Mouse (Mus musculus): ENCODE data around the gene Col23a1. TPM values are rescaled to one million over a fixed set of nuclear protein-coding genes. Genes with fewer than 3 reads are reported as not detected.

Col23a1 gene
- polyA plus RNA-seq, 1 experiment, result 0.76 TPM

GRCm38 (mm10) chr11:51555066-51555465 lies 265.3 kb downstream of the Col23a1 start:
- H3K27ac ChIP-seq (ENCODE audit: insufficient read depth, low read length), result no peak overlapping the region
- no peak for TF ChIP-seq CTCF (IDR thresholded peaks at IDR 0.05; ENCODE audit: low read depth, low read length)
- TF ChIP-seq EP300 (IDR thresholded peaks at IDR 0.05; ENCODE audit: insufficient read depth, low read depth, low read length), result no peak
- TF ChIP-seq POLR2A (IDR thresholded peaks at IDR 0.05; ENCODE audit: insufficient read depth, low read length), result no peak
- no peaks in the 10 kb centered on the region for H3K36me3 ChIP-seq (ENCODE audit: control insufficient read depth, insufficient read depth, low read length, poor library complexity, severe bottlenecking)
- no peaks in the 10 kb centered on the region for H3K27me3 ChIP-seq (ENCODE audit: control insufficient read depth, insufficient read depth, low read length, poor library complexity, severe bottlenecking)
- no peaks in the 10 kb centered on the region for H3K4me1 ChIP-seq (ENCODE audit: control insufficient read depth, insufficient read depth, low read length)
- H3K9ac ChIP-seq (ENCODE audit: low read depth, poor library complexity, severe bottlenecking), result no peak overlapping the region
- H3K9me3 ChIP-seq (replicated peaks; ENCODE audit: control insufficient read depth, insufficient read depth, low read length, poor library complexity, severe bottlenecking), result no peaks in the 10 kb centered on the region
- H3K4me3 ChIP-seq (ENCODE audit: low read depth, low read length), result no peak overlapping the region

- H3K27me3 ChIP-seq (ENCODE audit: control insufficient read depth, insufficient read depth, low read length, poor library complexity, severe bottlenecking), result no peaks in the 10 kb centered on the region
- no peaks in the 10 kb centered on the region for H3K36me3 ChIP-seq (ENCODE audit: control insufficient read depth, insufficient read depth, low read length, poor library complexity, severe bottlenecking)
- no peaks in the 10 kb centered on the region for H3K4me1 ChIP-seq (ENCODE audit: control insufficient read depth, insufficient read depth, low read length)
- H3K9me3 ChIP-seq (replicated peaks; ENCODE audit: control insufficient read depth, insufficient read depth, low read length, poor library complexity, severe bottlenecking), result no peaks in the 10 kb centered on the region
- no peak overlapping the region for H3K4me3 ChIP-seq (ENCODE audit: low read depth, low read length)
- H3K9ac ChIP-seq (ENCODE audit: low read depth, poor library complexity, severe bottlenecking), result no peak overlapping the region
- H3K27ac ChIP-seq (ENCODE audit: insufficient read depth, low read length), result no peak overlapping the region
- TF ChIP-seq POLR2A (IDR thresholded peaks at IDR 0.05; ENCODE audit: insufficient read depth, low read length) (no peak), CTCF (IDR thresholded peaks at IDR 0.05; ENCODE audit: low read depth, low read length) (no peak), EP300 (IDR thresholded peaks at IDR 0.05; ENCODE audit: insufficient read depth, low read depth, low read length) (no peak)
Measured at GRCm38 (mm10) chr11:51563276-51563675, 273.6 kb downstream of the Col23a1 start.

- Histone ChIP-seq H3K9ac (ENCODE audit: low read depth, poor library complexity, severe bottlenecking) (no peak overlapping the region), H3K4me1 (ENCODE audit: control insufficient read depth, insufficient read depth, low read length) (no peaks in the 10 kb centered on the region), H3K36me3 (ENCODE audit: control insufficient read depth, insufficient read depth, low read length, poor library complexity, severe bottlenecking) (no peaks in the 10 kb centered on the region), H3K27ac (ENCODE audit: insufficient read depth, low read length) (no peak overlapping the region), H3K9me3 (replicated peaks; ENCODE audit: control insufficient read depth, insufficient read depth, low read length, poor library complexity, severe bottlenecking) (no peaks in the 10 kb centered on the region), H3K27me3 (ENCODE audit: control insufficient read depth, insufficient read depth, low read length, poor library complexity, severe bottlenecking) (no peaks in the 10 kb centered on the region), H3K4me3 (ENCODE audit: low read depth, low read length) (no peak overlapping the region)
- no peak for TF ChIP-seq POLR2A (IDR thresholded peaks at IDR 0.05; ENCODE audit: insufficient read depth, low read length)
- TF ChIP-seq EP300 (IDR thresholded peaks at IDR 0.05; ENCODE audit: insufficient read depth, low read depth, low read length), result no peak
- TF ChIP-seq CTCF (IDR thresholded peaks at IDR 0.05; ENCODE audit: low read depth, low read length), result no peak
Measured at GRCm38 (mm10) chr11:51565062-51565461, 275.3 kb downstream of the Col23a1 start.

GRCm38 (mm10) chr11:51565951-51566350 lies 276.2 kb downstream of the Col23a1 start:
- TF ChIP-seq EP300 (IDR thresholded peaks at IDR 0.05; ENCODE audit: insufficient read depth, low read depth, low read length), result no peak
- peak; percentile 57 for TF ChIP-seq CTCF (IDR thresholded peaks at IDR 0.05; ENCODE audit: low read depth, low read length)
- TF ChIP-seq POLR2A (IDR thresholded peaks at IDR 0.05; ENCODE audit: insufficient read depth, low read length), result no peak
- no peak overlapping the region for H3K9ac ChIP-seq (ENCODE audit: low read depth, poor library complexity, severe bottlenecking)
- H3K4me3 ChIP-seq (ENCODE audit: low read depth, low read length), result no peak overlapping the region
- H3K36me3 ChIP-seq (ENCODE audit: control insufficient read depth, insufficient read depth, low read length, poor library complexity, severe bottlenecking), result no peaks in the 10 kb centered on the region
- no peak overlapping the region for H3K27ac ChIP-seq (ENCODE audit: insufficient read depth, low read length)
- H3K4me1 ChIP-seq (ENCODE audit: control insufficient read depth, insufficient read depth, low read length), result no peaks in the 10 kb centered on the region
- H3K9me3 ChIP-seq (replicated peaks; ENCODE audit: control insufficient read depth, insufficient read depth, low read length, poor library complexity, severe bottlenecking), result no peaks in the 10 kb centered on the region
- no peaks in the 10 kb centered on the region for H3K27me3 ChIP-seq (ENCODE audit: control insufficient read depth, insufficient read depth, low read length, poor library complexity, severe bottlenecking)

- Histone ChIP-seq H3K27me3 (ENCODE audit: control insufficient read depth, insufficient read depth, low read length, poor library complexity, severe bottlenecking) (no peaks in the 10 kb centered on the region), H3K9ac (ENCODE audit: low read depth, poor library complexity, severe bottlenecking) (no peak overlapping the region), H3K36me3 (ENCODE audit: control insufficient read depth, insufficient read depth, low read length, poor library complexity, severe bottlenecking) (no peaks in the 10 kb centered on the region), H3K9me3 (replicated peaks; ENCODE audit: control insufficient read depth, insufficient read depth, low read length, poor library complexity, severe bottlenecking) (no peaks in the 10 kb centered on the region), H3K4me1 (ENCODE audit: control insufficient read depth, insufficient read depth, low read length) (no peaks in the 10 kb centered on the region), H3K27ac (ENCODE audit: insufficient read depth, low read length) (no peak overlapping the region), H3K4me3 (ENCODE audit: low read depth, low read length) (no peak overlapping the region)
- TF ChIP-seq POLR2A (IDR thresholded peaks at IDR 0.05; ENCODE audit: insufficient read depth, low read length) (no peak), EP300 (IDR thresholded peaks at IDR 0.05; ENCODE audit: insufficient read depth, low read depth, low read length) (no peak), CTCF (IDR thresholded peaks at IDR 0.05; ENCODE audit: low read depth, low read length) (no peak)
Measured at GRCm38 (mm10) chr11:51568801-51569200, 279.1 kb downstream of the Col23a1 start.

- Histone ChIP-seq H3K27me3 (ENCODE audit: control insufficient read depth, insufficient read depth, low read length, poor library complexity, severe bottlenecking) (no peaks in the 10 kb centered on the region), H3K27ac (ENCODE audit: insufficient read depth, low read length) (no peak overlapping the region), H3K4me1 (ENCODE audit: control insufficient read depth, insufficient read depth, low read length) (no peaks in the 10 kb centered on the region), H3K36me3 (ENCODE audit: control insufficient read depth, insufficient read depth, low read length, poor library complexity, severe bottlenecking) (no peaks in the 10 kb centered on the region), H3K4me3 (ENCODE audit: low read depth, low read length) (no peak overlapping the region), H3K9ac (ENCODE audit: low read depth, poor library complexity, severe bottlenecking) (no peak overlapping the region), H3K9me3 (replicated peaks; ENCODE audit: control insufficient read depth, insufficient read depth, low read length, poor library complexity, severe bottlenecking) (no peaks in the 10 kb centered on the region)
- TF ChIP-seq EP300 (IDR thresholded peaks at IDR 0.05; ENCODE audit: insufficient read depth, low read depth, low read length) (no peak), CTCF (IDR thresholded peaks at IDR 0.05; ENCODE audit: low read depth, low read length) (no peak), POLR2A (IDR thresholded peaks at IDR 0.05; ENCODE audit: insufficient read depth, low read length) (no peak)
Measured at GRCm38 (mm10) chr11:51576454-51576853, 286.7 kb downstream of the Col23a1 start.
